Mouse (Mus musculus) lung, embryonic 14.5 days (tissue): ENCODE data around the gene Rp9. TPM values are rescaled to one million over a fixed set of nuclear protein-coding genes. Genes with fewer than 3 reads are reported as not detected.

ENCODE experiments used
- ATAC-seq: fragments of 200-750 bp; cut with Nextera tagmentation; 2 replicates; pipeline ENCODE4 v1.8.0; 2017; ENCODE audit warnings: mild to moderate bottlenecking, moderate TSS enrichment, moderate library complexity; ENCODE audit not compliant: insufficient read depth
- DNase-seq: peaks from one replicate; pipeline ENCODE4 v3.0.0-alpha.2; 2015
- H3K27ac ChIP-seq: fragments of 300-500 bp; sonication (generic); 2 replicates; pipeline ENCODE4 v1.5.1; 2014; ENCODE audit warnings: low read depth, mild to moderate bottlenecking, moderate library complexity
- H3K27me3 ChIP-seq: fragments of 300-500 bp; sonication (generic); 2 replicates; pipeline ENCODE4 v1.6.1; 2014; ENCODE audit warnings: low read length, control low read depth; ENCODE audit not compliant: insufficient read depth
- H3K36me3 ChIP-seq: fragments of 300-500 bp; sonication (generic); 2 replicates; pipeline ENCODE4 v1.6.1; 2014; ENCODE audit warnings: control low read depth; ENCODE audit not compliant: insufficient read depth
- H3K4me1 ChIP-seq: fragments of 300-500 bp; sonication (generic); 2 replicates; pipeline ENCODE4 v1.6.1; 2014; ENCODE audit warnings: antibody characterized with exemption, control low read depth; ENCODE audit not compliant: insufficient read depth
- H3K4me2 ChIP-seq: fragments of 300-500 bp; sonication (generic); 2 replicates; pipeline ENCODE4 v1.6.1; 2014; ENCODE audit warnings: mild to moderate bottlenecking
- H3K4me3 ChIP-seq: fragments of 300-500 bp; sonication (generic); 2 replicates; pipeline ENCODE4 v1.5.1; 2014; ENCODE audit warnings: low read depth, low read length
- H3K9ac ChIP-seq: fragments of 300-500 bp; sonication (generic); 2 replicates; pipeline ENCODE4 v1.6.1; 2014
- H3K9me3 ChIP-seq: fragments of 300-500 bp; sonication (generic); 2 replicates; pipeline ENCODE4 v1.6.1; 2016; ENCODE audit warnings: low read depth, low read length, control low read depth
- CTCF ChIP-seq: IDR thresholded peaks from 2 replicates; pipeline ENCODE4 v1.5.1; 2016; ENCODE audit warnings: antibody characterized with exemption, low read depth
- WGBS: fragments of 180-500 bp; shearing (Covaris S2); extraction: QIAGEN DNeasy Blood & Tissue Kit; methylation state at CpG from one replicate; pipeline ENCODE4 v1.1.7; 2014; 5-methylcytosine and 5-hydroxymethylcytosine counted together
- polyA plus RNA-seq: library from polyadenylated mRNA; unstranded; fragments of >200 nt; fragmentation: Nextera tagmentation; extraction: Ambion mirVana; gene quantifications from 2 replicates; pipeline ENCODE4 v1.2.1, GENCODE M21; 2014

Gene Rp9
- polyA plus RNA-seq, 1 experiment from 2014 or later, result 71.0 TPM

DNA sequence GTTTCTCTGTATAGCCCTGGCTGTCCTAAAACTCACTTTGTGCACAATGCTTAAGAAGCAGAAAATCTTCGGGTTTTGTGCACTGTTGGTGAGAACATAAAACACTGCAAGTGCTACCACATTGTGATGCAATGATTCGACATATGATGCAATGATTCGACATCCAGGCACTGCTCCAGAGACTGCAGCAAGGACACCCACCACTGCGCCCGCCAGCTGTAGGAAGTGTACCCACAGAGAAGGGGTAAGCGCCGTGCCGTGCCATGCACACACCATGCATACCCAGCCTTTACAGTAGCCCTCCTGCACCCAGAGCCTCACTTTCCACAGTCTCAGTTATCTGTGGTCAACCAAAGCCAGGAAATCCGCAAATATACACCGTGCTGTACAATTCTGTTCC lies 102.9 kb downstream of the Rp9 start:
- ATAC-seq (no peak), DNase-seq (no peak)
- no peak overlapping the region for H3K4me2 ChIP-seq
- no peaks in the 10 kb centered on the region for H3K9me3 ChIP-seq
- 89% methylated on average over 10 of the region's 10 CpGs for WGBS
- no peaks in the 10 kb centered on the region for H3K27me3 ChIP-seq
- no peak for TF ChIP-seq CTCF
- H3K4me1 ChIP-seq, result no peaks in the 10 kb centered on the region
- H3K36me3 ChIP-seq, result peaks cover 94% of the 10 kb centered on the region
- H3K27ac ChIP-seq, result no peak overlapping the region
- no peak overlapping the region for H3K9ac ChIP-seq
- H3K4me3 ChIP-seq, result no peak overlapping the region

- 90% methylated on average over 2 of the region's 2 CpGs for WGBS
- peaks cover 94% of the 10 kb centered on the region for H3K36me3 ChIP-seq
- ATAC-seq, result no peak
Observed at GRCm38 (mm10) chr9:22366221-22366620, 103.3 kb downstream of the Rp9 start.

More at GRCm38 (mm10) chr9:22366221-22366620, 103.3 kb downstream of the Rp9 start:
- Histone ChIP-seq H3K4me1 (no peaks in the 10 kb centered on the region), H3K9ac (no peak overlapping the region), H3K4me2 (no peak overlapping the region), H3K27me3 (no peaks in the 10 kb centered on the region), H3K9me3 (no peaks in the 10 kb centered on the region), H3K4me3 (no peak overlapping the region), H3K27ac (no peak overlapping the region)
- TF ChIP-seq CTCF, result no peak
- DNase-seq, result no peak

Other genes starting within 250 kb of the Rp9 start
- 23.7 and 27.5 TPM in 2 replicates for gene Zfp809, start 244.0 kb downstream of the Rp9 start, polyA plus RNA-seq
- 6.6 and 6.8 TPM in 2 replicates for gene Zfp599, start 209.8 kb downstream of the Rp9 start, polyA plus RNA-seq
- gene Zfp810, start 162.1 kb downstream of the Rp9 start, polyA plus RNA-seq, result 21.0 and 23.7 TPM in 2 replicates
- 68.6 and 74.1 TPM in 2 replicates for gene Anln, start 80.6 kb downstream of the Rp9 start, polyA plus RNA-seq
- 4.9 and 5.6 TPM in 2 replicates for gene 9530077C05Rik, start 58.2 kb downstream of the Rp9 start, polyA plus RNA-seq
- gene Gm17545, start 15.5 kb downstream of the Rp9 start, polyA plus RNA-seq, result not detected in 2 replicates
- gene Bbs9, start 6.0 kb upstream of the Rp9 start, polyA plus RNA-seq, result 12.5 and 17.1 TPM in 2 replicates